Mouse (Mus musculus): ENCODE measurements around the gene Prr14l.
"Not testable (repeated sequence)": the region's sequence is repeated elsewhere in the genome, so short reads cannot be mapped to it uniquely, and the experiment has no call there.

Prr14l gene

GRCm38 (mm10) chr5:32786454-32786853 is 67.6 kb downstream of the Prr14l start:
- not testable (repeated sequence) for DNase-seq (ENCODE audit: low spot score in 2 of 2)

DNA sequence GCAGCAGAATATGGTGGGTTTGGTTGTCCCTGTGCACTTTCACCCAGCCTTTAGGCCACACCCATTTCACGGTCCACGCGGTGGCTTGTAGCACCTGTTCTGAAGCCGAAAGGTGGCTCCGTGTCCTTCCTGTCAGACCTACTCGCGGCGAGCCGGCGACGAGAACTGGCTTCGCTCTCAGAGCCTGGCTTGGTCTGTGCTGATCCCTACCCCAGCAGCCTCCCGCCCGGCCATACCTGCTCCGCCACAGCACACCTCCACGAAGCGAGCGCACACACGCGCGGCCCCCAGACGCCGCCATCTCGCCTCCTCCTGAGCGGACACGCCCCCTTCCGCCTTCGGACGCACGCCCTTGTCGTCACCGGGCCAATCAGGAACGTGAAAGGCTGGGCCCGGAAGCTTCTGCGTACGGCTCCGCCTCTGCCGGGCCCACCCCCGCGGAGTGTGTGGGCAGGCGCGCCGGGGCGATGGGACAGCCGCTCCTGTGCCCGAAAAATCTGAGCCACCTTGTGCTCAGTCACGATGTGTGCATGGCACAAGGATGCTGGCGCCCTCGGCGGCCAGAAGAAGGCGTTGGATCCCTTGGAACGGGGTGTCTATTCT is 68.6 kb downstream of the Prr14l start, which contains the start of gene Pisd:
Pisd (minus strand) TSS at position 334 of the 603 bp plus-strand sequence.
- peak; percentile 84 to 95 for DNase-seq (ENCODE audit: low spot score in 2 of 2)

DNA sequence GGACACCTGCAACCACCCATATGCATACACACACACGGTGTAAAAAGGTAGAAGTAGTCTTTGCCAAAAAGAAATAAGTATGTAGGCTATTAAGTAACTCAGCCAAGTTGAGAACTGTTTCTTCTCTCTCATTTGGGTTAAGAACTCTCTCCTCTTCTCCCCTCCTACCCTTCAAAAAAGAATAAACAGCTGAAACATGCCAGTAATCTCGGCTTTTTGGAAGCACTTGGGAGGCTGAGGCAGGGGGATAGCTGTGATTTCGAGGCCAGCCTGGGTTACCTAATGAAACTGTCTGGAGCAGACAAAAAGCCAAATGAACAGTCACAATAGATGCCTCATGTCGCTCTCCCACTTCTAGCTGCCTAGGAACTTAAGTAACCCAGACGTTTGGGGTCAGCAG is 69.3 kb downstream of the Prr14l start:
- no peak for DNase-seq (ENCODE audit: low spot score in 2 of 2)

DNA sequence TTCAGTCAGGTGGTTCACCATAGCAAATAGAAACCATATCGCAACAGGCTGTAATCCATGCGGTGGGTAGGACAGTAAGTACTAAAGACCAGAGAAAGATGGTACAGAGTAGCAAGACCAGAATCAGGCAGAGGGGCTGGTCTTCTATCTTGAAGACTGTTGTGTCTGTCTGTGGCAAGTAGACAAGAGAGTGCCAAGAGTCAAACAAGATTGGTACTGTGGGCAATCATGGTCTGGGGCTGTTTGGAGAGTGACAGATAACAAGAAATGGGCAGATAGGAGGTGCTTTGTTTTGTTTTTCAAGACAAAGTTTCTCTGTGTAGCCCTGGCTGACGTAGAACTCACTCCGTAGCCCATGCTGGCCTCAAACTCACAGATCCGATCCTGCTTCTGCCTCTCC is 72.5 kb downstream of the Prr14l start:
- no peak for DNase-seq (ENCODE audit: low spot score in 2 of 2)

- DNase-seq (ENCODE audit: low spot score in 2 of 2): no peak
These were observed 75.9 kb downstream of the Prr14l start for GRCm38 (mm10) chr5:32778168-32778567.

DNA sequence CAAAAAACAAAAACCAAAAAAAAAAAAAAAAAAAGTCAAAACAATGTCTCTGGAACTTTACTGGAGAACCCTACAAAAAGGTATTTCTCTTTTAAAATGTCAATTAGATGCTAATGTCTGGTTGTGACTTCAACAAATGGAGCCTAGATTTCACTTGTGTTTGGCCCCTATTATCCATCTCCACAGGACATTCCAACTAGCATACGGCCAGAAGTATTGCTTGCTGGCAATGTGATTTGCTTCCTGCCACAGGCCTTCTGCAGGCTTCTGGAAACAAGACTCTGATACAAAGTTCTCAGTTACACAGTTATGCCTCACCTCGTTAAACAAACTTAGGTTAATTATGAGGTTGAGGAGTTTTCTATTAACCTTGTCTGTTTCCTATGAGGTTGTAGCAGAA is 81.7 kb downstream of the Prr14l start:
- DNase-seq (ENCODE audit: low spot score in 2 of 2): no peak

DNA sequence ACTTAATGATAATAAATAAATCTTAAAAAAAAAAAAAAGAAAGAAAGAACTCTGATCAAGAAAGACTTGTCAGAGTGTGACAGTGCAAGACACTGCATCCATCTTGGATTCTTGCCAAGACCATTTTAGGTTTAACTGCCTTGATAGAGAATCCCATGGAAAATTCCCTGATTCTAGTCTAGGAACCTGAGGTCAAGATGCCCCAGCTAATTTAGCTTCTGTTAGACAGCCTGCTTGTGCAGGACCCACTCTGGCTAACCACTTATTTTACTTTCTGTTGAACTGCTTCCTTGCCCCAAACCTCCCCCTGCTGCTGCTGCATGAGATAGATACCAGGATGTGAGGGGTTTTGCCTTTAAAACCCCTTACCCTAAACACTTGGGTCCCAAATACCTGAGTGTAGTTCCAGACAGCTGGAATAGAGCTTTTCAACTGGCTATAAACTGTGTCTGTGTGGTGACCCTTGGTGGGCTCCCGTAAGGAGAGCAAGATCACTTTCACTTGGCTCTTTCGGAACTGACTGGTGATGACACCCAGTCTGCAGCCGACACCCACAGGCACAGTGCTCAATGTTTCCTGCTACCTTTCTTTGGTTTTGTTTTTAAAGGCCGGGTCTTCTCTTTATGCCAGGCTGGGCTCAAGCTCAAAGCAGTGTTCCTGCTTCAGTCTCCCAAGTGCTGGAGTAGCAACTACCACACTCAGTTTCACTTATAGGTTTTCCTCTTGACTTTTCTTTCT is 86.3 kb downstream of the Prr14l start:
- no peak for DNase-seq (ENCODE audit: low spot score in 2 of 2)

- DNase-seq (ENCODE audit: low spot score in 2 of 2): no peak
These were observed 87.1 kb downstream of the Prr14l start for GRCm38 (mm10) chr5:32767004-32767403.

GRCm38 (mm10) chr5:32761566-32762140 is 92.4 kb downstream of the Prr14l start:
- no peak for DNase-seq (ENCODE audit: low spot score in 2 of 2)

DNA sequence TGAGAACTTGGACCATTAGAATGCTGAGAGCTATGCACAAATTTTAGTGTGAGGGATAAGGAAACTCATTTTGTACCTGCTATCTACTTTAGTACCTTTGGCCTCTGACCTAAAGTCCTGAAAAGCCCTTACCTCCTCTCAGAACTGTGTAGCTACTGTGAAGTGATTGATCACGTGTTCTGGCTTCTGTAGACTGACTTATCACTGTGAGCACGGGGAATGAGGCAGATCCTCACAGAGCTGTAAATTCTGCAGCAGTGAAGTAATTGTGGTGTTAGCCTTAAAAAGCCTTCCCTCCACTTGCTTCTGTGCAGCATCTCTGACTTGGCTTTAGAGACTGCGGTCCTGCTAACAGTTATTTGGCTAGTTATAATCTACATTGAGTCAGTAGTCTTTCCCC is 93.3 kb downstream of the Prr14l start:
- DNase-seq (ENCODE audit: low spot score in 2 of 2): no peak

GRCm38 (mm10) chr5:32760352-32760751 is 93.7 kb downstream of the Prr14l start:
- not testable (repeated sequence) for DNase-seq (ENCODE audit: low spot score in 2 of 2)

- no peak for DNase-seq (ENCODE audit: low spot score in 2 of 2)
These were observed 94.4 kb downstream of the Prr14l start for GRCm38 (mm10) chr5:32759662-32760061.

- DNase-seq (ENCODE audit: low spot score in 2 of 2): no peak
These were observed 97.9 kb downstream of the Prr14l start for GRCm38 (mm10) chr5:32756141-32756540.

DNA sequence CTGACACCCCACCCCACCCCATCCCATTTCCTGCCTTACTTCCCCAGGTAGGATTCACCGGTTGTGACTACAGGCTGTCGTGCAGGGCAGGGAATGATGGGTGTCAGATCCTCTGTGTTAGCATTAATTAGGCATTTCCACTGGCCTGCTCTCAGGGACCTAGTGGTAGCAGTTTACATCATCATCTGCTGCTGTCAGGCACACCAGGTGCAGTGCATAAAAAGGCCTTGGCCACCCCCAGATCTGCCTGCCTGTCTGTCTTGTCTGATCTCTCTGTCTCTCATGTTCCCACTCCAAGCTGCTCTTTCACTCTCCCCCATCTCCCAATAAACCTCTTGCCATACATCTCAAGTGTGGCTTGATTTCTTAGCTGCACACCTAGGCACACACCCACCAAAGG is 102.3 kb downstream of the Prr14l start:
- no peak for DNase-seq (ENCODE audit: low spot score in 2 of 2)

DNA sequence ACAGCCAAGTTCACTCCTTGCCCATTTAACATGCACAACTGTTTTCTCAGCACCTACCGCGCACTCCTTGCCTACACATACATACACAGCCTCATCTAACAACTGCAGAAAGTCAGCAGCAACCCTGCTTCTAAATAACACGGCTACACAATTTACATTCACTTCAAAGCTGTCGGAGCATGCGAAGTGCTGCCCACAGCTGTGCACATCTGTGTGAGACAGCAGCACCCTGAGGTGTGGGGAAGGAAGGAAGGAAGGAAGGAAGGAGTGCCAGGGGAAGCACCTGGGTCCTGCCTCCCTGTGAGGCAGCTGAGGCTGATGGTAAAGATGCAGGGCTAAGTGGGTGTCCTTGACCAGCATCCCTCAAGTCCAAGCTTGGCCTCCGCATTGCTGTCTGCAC is 105.1 kb downstream of the Prr14l start:
- DNase-seq (ENCODE audit: low spot score in 2 of 2): no peak

GRCm38 (mm10) chr5:32747650-32748375 is 106.2 kb downstream of the Prr14l start:
- peak; percentile 31 to 47 for DNase-seq (ENCODE audit: low spot score in 2 of 2)

- DNase-seq (ENCODE audit: low spot score in 2 of 2): peak; percentile 37 to 72
These were observed 108.1 kb downstream of the Prr14l start for GRCm38 (mm10) chr5:32745705-32746655.

- DNase-seq (ENCODE audit: low spot score in 2 of 2): peak in 1 of 2 experiments; percentile 34
These were observed 111.9 kb downstream of the Prr14l start for GRCm38 (mm10) chr5:32742149-32742548.

DNA sequence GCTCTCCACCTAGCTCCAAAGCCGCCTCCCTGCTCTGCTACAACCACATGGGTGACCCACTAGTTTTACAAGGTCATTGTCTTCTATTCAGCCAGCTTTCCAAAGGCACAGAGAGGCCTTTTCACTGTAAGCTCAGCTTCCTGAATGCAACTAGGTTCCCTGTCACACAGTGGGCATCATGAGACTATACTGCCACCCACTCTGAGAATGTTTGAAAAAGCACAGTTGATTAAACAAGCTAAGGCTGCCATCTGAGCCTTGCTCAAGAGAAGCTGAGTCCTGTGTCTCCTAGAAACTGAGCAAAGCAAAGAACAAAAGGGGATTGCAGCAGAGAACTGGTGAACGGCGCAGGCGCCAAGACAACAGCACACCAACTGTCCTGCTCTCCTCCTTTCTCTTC is 112.7 kb downstream of the Prr14l start:
- DNase-seq (ENCODE audit: low spot score in 2 of 2): not testable (repeated sequence)

DNA sequence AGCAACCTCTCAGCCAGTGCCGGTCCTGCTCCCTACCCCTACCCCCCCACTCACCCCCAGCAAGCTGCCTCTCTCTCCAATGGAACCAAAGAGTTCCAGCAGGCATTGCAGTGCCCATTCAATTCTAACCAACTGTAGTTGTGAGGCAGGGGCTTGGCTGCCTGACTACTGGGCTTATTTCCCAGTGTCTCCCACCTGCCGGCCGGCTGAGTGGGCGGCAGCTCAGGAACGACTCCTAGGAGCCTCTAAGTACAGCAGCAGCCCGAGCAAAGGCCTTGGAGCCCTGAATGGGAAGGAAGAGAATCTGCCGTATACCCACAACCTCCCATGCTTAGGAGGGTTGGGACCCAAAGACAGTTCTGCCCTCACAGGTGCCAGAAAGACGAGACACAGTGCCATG is 113.2 kb downstream of the Prr14l start:
- not testable (repeated sequence) for DNase-seq (ENCODE audit: low spot score in 2 of 2)

- no peak for DNase-seq (ENCODE audit: low spot score in 2 of 2)
These were observed 113.9 kb downstream of the Prr14l start for GRCm38 (mm10) chr5:32740138-32740537.

All from spleen, postnatal 10 days (tissue).